Mouse (Mus musculus): ENCODE measurements around the gene Sox5.

Gene Sox5

DNA sequence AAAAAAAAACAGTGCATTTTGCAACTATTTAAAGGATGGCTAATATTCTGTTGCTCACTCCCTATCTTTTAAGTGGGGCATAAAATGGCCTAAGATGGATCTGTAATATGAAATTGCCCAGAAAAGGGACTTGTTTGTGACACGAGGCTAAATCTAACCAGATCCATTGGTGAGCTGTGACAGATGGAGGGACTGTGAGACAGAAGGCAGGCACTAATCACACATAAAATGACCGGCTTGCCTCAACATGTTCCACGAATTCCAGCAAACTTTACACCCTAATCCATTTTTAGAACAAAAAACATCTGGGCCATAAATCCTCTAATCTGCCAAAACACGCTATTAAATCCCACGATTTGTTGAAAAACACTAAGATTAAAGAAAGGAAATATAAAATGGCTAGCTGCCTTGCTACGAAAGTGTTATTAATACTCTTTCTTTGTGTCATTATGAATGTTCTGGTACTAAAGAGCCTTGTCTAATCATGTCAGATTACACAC is 919.1 kb downstream of the Sox5 start:
- no peak for DNase-seq (ENCODE audit: low read depth, low spot score)

DNA sequence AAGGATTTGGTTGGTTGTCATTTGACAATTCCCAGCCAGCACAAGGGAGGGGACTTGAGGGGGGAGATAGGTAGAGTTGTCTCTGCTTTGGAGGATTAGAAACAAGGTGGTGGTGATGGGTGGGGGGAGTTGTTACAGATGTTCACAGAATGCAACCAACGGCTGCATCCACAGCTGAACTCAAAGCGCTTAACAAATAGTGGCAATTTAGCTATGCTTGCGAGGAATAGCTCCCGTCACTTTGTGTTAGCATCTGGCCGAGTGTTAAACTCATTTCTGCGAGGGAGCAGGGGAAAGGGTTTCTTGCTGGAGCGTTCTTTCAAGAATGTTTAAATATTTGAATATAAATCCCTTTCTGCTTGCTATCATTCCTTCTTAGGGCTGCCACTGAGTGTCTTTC is 921.7 kb downstream of the Sox5 start:
- DNase-seq (ENCODE audit: low read depth, low spot score), result no peak

DNA sequence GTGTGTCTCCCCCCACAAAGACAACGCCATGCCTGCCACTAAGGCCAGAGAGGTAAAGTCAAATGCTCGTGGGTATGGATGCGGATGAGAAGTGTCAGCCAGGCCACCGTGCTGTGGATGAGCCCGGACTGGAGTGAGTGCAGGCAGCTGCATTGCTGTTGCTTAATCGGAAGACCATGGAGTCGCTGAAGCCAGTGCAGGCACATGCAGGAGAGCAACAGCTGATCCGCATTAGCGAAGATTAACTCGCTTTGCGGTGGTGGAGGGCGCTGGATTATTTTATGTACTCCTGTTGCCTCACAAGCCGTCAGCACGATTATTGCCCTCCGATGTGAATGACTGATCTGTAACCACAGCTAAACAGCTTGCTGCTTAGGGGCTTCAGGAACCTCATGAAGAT is 922.2 kb downstream of the Sox5 start:
- no peak for DNase-seq (ENCODE audit: low read depth, low spot score)

DNA sequence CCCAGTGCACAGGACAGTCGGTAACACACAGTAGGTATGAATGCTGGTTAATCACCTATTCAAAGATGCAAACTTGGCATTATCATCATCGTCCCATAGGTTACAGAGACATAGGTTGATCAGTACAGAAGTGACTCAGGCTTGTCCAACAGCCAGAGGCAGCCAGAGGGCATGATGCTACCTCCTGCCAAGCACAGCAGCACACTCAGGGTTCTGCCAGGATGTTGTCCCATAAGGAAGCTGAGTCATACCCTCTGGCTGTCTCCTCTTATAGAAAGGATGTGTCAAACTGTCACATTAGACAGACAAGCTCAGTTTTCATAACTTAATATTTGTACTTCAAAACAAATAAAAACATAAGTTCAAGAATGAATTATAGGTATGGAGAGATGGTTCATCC is 923.2 kb downstream of the Sox5 start:
- no peak for DNase-seq (ENCODE audit: low read depth, low spot score)

DNA sequence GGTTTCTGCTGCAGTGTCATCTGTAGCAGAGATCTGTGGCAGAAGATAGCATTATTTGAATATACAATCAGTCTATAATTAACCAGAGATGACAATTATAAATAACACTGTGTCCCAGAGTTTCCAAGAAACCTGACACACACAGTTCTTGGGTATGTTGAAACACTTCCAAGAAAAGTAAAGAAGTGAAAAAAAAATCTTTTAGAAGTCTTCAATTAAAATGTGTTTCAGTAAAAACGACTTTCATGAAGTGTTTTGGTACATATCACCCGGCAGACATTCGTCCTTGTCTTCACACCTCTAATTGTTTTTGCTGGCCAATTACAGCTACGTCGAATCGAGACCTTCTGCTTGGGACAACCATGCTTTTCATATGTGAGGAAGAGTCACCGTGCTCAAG is 924.4 kb downstream of the Sox5 start:
- DNase-seq (ENCODE audit: low read depth, low spot score), result no peak

DNA sequence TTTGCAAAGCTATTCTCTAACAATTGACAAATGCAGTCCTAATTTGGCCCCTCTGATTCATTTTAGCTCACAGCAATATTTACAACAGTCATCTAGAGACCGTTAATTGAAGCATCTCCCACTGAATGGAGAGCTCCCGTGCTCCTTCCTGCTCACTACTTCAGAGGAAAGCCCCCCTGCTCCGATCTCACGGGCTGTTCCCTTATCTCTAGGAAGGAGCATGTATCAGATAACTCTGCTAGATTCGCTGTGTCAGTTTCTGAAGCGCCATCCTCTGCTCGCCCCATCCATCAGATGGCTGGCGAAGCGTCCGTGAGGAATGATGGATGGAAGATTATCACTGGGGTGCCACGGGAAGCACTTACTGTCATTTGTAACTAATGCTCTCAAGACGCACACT is 926.4 kb downstream of the Sox5 start:
- DNase-seq (ENCODE audit: low read depth, low spot score), result no peak

DNA sequence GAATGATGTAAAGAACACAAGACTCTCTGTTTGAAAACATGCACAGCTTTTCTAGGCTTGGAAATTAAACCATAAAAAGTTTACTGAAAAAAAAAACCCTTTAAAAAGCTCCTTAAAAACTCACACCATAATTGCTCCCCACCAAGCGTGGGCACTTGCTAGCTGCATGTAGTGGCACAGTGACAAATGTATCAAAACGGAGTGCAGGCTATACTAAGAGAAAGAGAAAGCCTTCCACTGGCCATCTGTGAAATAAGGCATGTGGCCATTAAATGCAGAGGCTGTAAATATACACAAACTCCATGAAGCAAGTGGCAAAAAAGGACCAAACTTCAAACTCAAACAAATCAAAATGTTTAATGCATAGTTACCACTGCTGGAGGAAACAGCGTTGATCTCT is 927.7 kb downstream of the Sox5 start:
- DNase-seq (ENCODE audit: low read depth, low spot score), result no peak

DNA sequence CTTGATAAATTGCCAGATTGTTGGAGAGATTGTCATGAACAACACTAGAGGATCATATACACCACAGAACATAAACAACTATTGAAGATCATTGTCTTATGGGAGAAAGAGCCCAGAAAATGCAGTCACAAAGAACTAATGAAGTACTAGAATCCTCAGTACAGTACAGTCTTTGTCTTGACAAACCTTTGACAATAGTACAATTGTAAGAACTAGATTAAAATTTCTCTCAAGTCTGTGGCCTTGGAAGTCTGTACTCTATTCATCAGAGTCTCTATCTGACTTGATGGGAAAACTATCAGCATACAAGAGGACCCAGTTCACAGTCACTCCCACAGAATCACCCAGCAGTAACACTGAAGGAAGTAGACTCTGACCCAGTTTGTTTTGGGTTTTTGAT is 936.0 kb downstream of the Sox5 start:
- DNase-seq (ENCODE audit: low read depth, low spot score), result no peak

DNA sequence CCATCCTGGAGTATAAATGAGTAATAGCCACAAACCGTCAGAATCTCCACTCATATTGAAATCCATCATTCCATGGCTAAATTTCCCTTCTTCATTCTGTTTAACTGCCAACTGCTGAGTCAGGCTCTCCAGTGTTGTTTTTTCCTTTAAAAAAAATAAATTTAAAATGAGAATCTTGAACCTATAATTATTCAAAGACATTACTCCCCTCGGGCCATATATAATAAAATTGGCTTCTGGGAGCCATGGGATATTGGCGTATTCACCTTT is 937.1 kb downstream of the Sox5 start:
- DNase-seq (ENCODE audit: low read depth, low spot score), result no peak

DNA sequence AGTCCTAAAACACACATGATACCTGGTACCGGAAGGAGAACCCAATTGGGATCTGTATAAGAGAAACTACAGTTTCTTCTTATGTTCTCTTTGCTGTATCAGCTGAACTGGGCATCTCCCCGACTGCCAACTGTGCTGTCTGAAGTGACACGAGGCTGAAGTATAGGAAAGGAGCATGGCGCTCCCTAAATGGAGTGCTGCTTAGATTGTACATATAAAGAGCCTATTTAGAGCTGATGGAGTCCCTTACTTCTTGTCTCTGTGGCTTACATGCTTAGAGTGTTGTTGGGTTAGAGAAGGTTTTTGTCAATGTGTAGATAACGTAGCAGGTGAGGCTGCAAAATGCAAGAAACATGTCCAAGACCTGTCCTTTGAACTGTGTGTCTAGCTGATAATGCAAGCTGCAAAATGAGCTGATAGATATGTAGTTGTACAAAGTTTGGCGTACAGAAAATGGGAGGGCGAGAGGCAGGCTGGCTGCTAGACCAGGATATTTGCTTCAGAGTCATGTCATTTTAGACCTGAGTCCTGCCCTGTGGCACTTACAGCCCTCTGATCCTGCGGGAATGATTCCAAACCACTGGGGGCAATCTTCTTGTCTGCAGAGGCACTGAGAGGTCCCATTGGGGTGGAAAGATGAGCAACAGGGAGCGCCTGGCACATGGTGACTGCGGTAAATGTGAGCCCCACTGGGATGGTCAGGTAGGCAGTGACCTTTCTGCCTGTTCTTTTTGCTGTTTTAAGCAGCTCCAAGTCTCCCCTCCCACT is 937.7 kb downstream of the Sox5 start:
- DNase-seq (ENCODE audit: low read depth, low spot score), result no peak

DNA sequence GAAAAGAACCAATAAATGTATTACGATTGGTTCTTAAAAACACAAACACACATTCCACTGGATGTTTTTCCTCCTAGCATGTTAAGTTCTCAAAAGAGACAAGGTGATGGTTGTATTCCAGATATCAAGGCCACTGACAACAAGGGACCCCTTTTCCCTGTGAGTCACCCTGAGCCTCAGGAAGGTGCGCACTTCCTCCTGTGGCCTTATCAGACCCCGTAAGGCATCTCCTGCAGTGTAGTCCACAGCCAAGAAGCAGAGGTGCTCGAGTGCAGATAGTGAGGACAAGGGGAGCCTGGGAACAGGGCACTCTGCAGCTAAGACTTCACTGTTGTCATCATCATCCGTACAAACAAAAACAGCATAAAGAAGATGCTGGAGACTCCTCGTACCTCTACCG is 939.8 kb downstream of the Sox5 start:
- no peak for DNase-seq (ENCODE audit: low read depth, low spot score)

DNA sequence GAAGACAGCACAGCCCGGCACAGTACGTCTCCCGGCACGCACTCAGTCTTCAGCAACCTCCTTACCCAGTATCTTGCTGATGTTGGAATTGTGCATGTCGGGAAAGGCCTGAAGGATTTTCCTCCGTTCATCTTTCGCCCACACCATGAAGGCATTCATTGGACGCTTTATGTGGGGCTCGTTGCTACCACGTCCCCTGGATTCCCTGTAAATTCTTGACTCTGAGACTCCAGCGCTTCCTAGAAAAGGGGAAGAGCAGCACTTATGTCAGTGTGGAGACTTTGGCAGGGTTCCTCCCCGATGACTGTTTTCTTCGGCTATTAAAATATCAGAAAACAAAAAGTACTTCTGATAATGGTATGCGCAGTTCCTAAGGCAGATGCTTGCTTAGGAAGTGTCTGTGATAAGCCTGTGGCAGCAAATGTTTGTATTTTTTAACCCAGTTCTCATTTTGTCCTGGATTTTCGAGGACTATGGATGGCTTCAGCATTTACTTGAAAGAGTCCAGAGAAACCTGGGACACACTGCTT is 940.6 kb downstream of the Sox5 start:
- DNase-seq (ENCODE audit: low read depth, low spot score), result no peak

DNA sequence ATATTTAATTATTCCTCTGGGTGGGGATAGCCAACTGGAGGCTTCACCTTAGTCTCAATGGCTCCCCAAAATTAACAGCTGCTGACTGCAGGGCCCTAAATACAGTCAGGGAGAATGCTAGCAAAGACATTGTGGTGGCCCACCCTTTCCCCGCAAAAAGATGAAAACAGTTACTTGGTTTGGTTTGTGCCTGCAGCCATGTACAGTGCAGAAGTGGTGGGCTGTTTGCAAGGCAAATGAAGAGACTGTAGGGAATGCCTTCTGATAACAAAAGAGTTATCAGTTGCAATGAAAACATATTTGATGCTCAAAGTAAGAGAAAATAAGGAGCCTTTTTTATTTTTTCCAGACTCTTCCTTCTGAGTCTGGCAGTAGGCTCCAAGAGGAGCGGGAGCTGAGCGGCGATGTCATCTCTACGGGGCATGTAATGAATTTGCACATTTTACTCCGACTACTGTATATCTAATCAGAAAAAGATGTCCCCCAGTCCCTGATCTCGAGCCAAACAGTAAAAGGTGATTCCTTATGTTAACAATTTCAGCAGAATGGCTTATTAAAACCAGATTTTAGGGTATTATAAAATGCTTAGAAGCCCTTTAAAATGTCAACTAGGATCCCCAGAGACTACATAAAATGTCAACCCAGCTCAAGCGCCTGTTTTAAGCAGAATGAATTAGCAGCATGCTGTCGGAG is 943.2 kb downstream of the Sox5 start:
- no peak for DNase-seq (ENCODE audit: low read depth, low spot score)

DNA sequence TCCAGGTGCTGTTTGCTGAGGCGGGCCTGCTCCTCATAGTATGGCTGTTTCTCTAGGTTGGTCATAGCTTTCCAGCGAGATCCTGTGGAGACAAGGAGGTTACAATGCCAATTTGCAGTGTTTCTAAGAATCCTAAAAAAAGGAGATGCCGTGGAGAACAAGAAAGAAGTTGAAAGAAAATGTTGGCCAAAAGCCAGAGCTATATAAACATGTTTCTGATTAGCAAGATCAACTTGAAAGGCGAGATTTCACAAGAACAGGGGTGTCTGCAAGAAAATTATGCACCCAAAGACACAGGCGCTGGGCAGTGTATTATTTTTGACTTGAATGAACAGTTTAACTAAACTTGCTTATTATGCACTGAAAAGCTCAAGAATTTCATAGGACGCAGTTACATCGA is 946.4 kb downstream of the Sox5 start:
- no peak for DNase-seq (ENCODE audit: low read depth, low spot score)

DNA sequence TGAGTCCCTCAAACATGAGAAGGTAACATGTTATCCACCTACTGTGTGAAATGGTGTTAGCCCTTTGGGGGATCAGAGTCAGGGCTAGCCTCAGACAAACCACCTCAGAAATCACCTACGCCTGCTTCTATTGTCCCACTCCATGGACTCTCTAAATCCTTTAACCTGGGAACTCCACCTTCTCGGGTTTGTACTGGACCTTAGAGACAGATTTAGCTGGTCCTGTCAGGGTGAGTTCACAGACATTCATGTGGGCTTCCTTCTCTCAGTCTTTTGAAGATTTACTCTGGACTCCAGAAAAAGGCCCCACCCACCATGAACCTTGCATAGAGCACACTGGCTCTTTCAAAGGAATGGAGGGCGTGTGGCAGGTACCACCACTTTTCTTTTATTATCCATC is 947.8 kb downstream of the Sox5 start:
- no peak for DNase-seq (ENCODE audit: low read depth, low spot score)

DNA sequence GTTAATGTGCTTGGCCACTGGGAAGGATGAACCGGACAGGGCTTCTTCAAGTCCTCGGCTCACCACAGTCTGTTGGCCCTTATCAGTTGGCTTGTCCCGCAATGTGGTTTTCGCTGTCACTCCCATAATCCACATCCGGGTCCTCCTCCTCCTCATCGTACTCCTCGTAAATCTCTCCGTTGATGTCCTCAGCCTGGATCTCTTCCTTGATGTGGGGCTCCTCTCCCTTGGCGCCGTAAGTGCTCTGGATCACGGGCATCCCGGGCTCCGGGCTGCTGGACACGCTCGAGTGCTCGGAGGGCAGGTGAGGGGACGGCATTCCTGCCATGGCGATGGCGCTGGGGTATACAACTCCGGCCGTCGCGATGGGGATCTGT is 948.6 kb downstream of the Sox5 start:
- no peak for DNase-seq (ENCODE audit: low read depth, low spot score)

DNA sequence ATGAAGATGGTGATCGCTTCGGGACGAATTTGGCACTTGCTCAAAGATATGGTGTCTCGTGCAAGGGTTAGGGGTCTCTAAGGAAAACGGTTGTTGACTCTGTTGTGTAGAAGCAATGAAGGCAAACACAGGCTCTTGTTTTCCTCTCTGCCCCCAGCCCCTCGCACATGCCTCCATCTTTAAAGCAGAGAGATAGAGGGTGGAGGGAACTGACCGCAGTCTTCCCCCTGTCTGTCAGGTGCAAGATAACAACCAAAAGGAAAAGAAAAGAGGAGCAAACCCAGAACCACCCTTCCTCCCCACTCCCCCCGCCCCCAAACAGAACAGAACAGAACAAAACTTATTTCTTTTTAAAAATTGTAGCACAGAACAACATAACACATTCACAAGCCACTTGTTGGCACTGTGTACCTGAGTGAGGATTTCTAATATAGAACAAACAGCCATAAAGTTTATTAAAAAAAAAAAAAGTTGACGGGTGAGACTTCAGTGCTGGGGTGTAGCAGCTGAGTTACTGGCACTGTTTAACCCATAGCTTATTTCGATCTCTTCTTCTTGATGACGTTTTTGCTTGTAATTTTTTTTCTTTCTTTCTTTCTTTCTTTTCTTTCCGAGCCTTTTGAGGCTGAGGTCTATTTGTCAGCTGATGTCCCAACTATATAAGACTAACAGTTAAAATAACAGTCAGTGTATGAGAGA is 949.1 kb downstream of the Sox5 start:
- no peak for DNase-seq (ENCODE audit: low read depth, low spot score)

DNA sequence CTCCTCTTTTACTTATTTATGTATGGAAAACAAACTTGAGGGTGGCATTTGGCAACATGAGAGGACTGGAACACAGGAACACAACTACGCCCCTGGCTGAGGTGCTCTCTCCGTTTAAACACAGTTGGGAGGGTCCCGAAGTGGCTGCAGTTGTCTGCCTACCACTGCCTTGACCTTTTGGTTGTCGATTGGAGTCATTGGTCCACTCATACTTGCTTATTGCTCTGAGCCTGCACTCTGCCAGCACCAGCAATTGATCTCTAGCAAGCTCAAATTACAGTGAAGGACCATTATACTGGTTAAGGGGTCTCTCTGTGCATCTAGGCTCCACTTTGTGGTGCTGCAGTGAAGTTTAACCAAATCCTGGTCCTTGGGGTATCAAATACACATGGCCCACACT is 950.5 kb downstream of the Sox5 start:
- DNase-seq (ENCODE audit: low read depth, low spot score), result no peak

DNA sequence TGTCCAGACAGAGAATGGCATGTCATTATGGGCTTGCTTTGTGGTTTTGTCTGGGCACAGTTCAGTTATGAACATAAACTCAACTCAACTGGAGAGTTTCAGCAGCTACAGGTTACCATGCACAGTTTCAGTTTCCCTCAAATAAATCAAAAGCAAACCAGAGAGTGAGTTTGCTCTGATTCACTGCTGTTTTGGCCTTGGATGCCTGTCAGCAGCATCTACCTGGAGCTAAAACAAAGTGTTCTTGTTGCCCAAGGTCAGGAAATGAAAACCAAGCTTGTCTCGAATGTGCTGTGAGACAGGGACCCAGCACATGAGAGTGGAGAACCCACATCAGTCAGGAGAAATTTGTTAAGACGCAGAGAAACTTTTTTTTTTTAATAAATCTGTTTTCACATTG is 951.6 kb downstream of the Sox5 start:
- no peak for DNase-seq (ENCODE audit: low read depth, low spot score)

DNA sequence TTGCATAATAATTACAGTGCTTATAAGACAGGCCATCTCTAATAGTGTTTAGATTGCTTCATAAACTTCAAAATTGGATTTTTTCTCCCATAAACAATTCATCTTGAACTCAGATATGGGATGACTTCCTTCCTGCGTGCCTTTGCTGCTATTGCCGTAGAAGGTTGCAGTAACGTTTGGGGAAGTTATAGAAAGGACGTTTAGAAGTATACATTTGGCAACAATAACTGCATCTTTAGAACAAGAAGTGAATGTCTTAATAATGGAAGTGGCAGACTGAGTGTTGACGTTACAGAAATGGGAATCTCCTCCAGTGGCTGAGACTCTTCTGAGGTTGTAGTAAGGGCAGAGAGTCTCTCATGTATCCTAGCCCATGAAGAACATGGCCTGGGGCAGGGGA is 955.0 kb downstream of the Sox5 start:
- DNase-seq (ENCODE audit: low read depth, low spot score), result no peak

DNA sequence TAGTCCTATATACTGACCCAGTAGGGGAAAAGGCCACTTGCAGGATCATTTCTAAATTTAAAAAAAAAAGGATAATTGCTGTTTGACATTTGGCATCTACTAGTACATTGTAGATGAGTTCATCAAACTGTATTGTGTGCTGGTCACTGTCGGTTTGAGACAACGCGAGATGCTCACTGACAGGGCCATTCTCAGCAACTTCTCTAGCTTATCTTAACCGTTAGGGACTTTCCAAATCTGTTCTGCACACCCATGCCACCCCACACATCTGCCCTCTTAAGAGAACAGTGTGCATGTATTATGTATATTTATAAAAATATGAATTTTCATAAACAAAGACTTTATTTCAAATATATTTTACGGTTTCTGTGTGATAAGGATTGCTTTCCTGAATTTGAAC is 955.8 kb downstream of the Sox5 start:
- no peak for DNase-seq (ENCODE audit: low read depth, low spot score)

DNA sequence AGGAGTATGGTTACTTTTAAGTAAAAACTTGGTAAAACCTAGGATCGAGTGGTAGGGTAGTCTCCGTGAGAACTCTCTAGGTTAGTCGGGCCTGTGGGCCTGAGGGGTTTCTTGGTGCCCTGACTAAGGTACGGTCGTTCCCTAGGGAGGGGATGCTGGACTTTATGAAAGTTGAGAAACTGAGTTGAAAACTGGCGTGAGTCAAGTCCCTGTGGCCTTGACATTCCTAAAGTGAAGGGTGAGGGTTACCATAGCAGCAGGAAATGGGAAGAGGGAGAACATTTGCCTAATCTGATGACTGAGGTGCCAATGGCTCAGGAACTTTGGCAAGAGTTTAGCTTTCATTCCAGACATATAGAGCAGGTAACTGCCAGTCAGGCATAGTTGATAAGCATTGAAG is 956.7 kb downstream of the Sox5 start:
- no peak for DNase-seq (ENCODE audit: low read depth, low spot score)

DNA sequence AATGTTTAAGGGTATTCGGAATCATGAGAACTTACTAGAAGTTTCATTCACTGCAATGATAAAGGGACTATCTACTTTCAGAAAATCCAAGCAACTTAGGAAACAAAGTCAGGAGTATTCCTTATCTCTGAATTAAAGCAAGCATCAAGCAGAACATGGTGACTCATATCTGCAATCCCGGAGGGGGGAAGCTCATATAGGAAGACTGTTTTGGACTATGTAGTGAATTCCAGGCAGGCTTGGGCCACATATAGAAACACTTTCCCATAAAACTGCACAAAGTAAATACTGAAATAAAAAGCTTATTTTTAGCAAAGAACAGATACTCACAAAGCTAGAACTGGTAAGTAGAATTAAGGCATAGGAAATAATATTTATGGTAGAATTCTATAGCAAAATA is 993.3 kb downstream of the Sox5 start:
- no peak for DNase-seq (ENCODE audit: low read depth, low spot score)
